Mouse (Mus musculus): Measurements from ENCODE around the gene Ncoa7. TPM values are rescaled to one million over a fixed set of nuclear protein-coding genes. Genes with fewer than 3 reads are reported as not detected.

Gene Ncoa7
- polyA plus RNA-seq, 1 experiment: 5.4 TPM

GRCm38 (mm10) chr10:30799713-30800450, 3.2 kb downstream of the Ncoa7 start:
- H3K4me3 ChIP-seq (ENCODE audit: control insufficient read depth, low read depth, low read length): no peak overlapping the region

GRCm38 (mm10) chr10:30796469-30797261, 6.5 kb downstream of the Ncoa7 start:
- H3K4me3 ChIP-seq (ENCODE audit: control insufficient read depth, low read depth, low read length): no peak overlapping the region
- H3K4me1 ChIP-seq (ENCODE audit: control insufficient read depth, insufficient read depth, low read length): no peaks in the 10 kb centered on the region
- no peak overlapping the region for H3K27ac ChIP-seq (ENCODE audit: control insufficient read depth, insufficient read depth, low read depth, low read length)
- TF ChIP-seq CTCF (IDR thresholded peaks at IDR 0.05; ENCODE audit: control insufficient read depth, insufficient read depth, insufficient replicate concordance, low read depth, low read length) (no peak), POLR2A (IDR thresholded peaks at IDR 0.05; ENCODE audit: control insufficient read depth, low read depth, low read length) (no peak)
- no peaks in the 10 kb centered on the region for H3K36me3 ChIP-seq (ENCODE audit: control insufficient read depth, insufficient read depth, low read length)
- no peaks in the 10 kb centered on the region for H3K27me3 ChIP-seq (ENCODE audit: control insufficient read depth, insufficient read depth, low read length)

More at GRCm38 (mm10) chr10:30799713-30800450, 3.2 kb downstream of the Ncoa7 start:
- TF ChIP-seq POLR2A (IDR thresholded peaks at IDR 0.05; ENCODE audit: control insufficient read depth, low read depth, low read length) (no peak), CTCF (IDR thresholded peaks at IDR 0.05; ENCODE audit: control insufficient read depth, insufficient read depth, insufficient replicate concordance, low read depth, low read length) (no peak)
- no peaks in the 10 kb centered on the region for H3K36me3 ChIP-seq (ENCODE audit: control insufficient read depth, insufficient read depth, low read length)
- H3K4me1 ChIP-seq (ENCODE audit: control insufficient read depth, insufficient read depth, low read length): peaks cover 6% of the 10 kb centered on the region
- no peaks in the 10 kb centered on the region for H3K27me3 ChIP-seq (ENCODE audit: control insufficient read depth, insufficient read depth, low read length)
- no peak overlapping the region for H3K27ac ChIP-seq (ENCODE audit: control insufficient read depth, insufficient read depth, low read depth, low read length)

GRCm38 (mm10) chr10:30791016-30791415, 12.1 kb downstream of the Ncoa7 start:
- H3K27ac ChIP-seq (ENCODE audit: control insufficient read depth, insufficient read depth, low read depth, low read length): no peak overlapping the region
- H3K27me3 ChIP-seq (ENCODE audit: control insufficient read depth, insufficient read depth, low read length): no peaks in the 10 kb centered on the region
- H3K36me3 ChIP-seq (ENCODE audit: control insufficient read depth, insufficient read depth, low read length): no peaks in the 10 kb centered on the region
- no peaks in the 10 kb centered on the region for H3K4me1 ChIP-seq (ENCODE audit: control insufficient read depth, insufficient read depth, low read length)
- no peak overlapping the region for H3K4me3 ChIP-seq (ENCODE audit: control insufficient read depth, low read depth, low read length)
- TF ChIP-seq POLR2A (IDR thresholded peaks at IDR 0.05; ENCODE audit: control insufficient read depth, low read depth, low read length): no peak
- TF ChIP-seq CTCF (IDR thresholded peaks at IDR 0.05; ENCODE audit: control insufficient read depth, insufficient read depth, insufficient replicate concordance, low read depth, low read length): no peak

GRCm38 (mm10) chr10:30789521-30789920, 13.6 kb downstream of the Ncoa7 start:
- H3K27ac ChIP-seq (ENCODE audit: control insufficient read depth, insufficient read depth, low read depth, low read length): no peak overlapping the region
- no peak overlapping the region for H3K4me3 ChIP-seq (ENCODE audit: control insufficient read depth, low read depth, low read length)
- H3K4me1 ChIP-seq (ENCODE audit: control insufficient read depth, insufficient read depth, low read length): no peaks in the 10 kb centered on the region
- no peaks in the 10 kb centered on the region for H3K36me3 ChIP-seq (ENCODE audit: control insufficient read depth, insufficient read depth, low read length)
- H3K27me3 ChIP-seq (ENCODE audit: control insufficient read depth, insufficient read depth, low read length): no peaks in the 10 kb centered on the region
- TF ChIP-seq CTCF (IDR thresholded peaks at IDR 0.05; ENCODE audit: control insufficient read depth, insufficient read depth, insufficient replicate concordance, low read depth, low read length): no peak
- no peak for TF ChIP-seq POLR2A (IDR thresholded peaks at IDR 0.05; ENCODE audit: control insufficient read depth, low read depth, low read length)

- Histone ChIP-seq H3K4me3 (ENCODE audit: control insufficient read depth, low read depth, low read length) (no peak overlapping the region), H3K27ac (ENCODE audit: control insufficient read depth, insufficient read depth, low read depth, low read length) (no peak overlapping the region), H3K27me3 (ENCODE audit: control insufficient read depth, insufficient read depth, low read length) (no peaks in the 10 kb centered on the region), H3K4me1 (ENCODE audit: control insufficient read depth, insufficient read depth, low read length) (no peaks in the 10 kb centered on the region), H3K36me3 (ENCODE audit: control insufficient read depth, insufficient read depth, low read length) (no peaks in the 10 kb centered on the region)
- TF ChIP-seq POLR2A (IDR thresholded peaks at IDR 0.05; ENCODE audit: control insufficient read depth, low read depth, low read length) (no peak), CTCF (IDR thresholded peaks at IDR 0.05; ENCODE audit: control insufficient read depth, insufficient read depth, insufficient replicate concordance, low read depth, low read length) (no peak)
Measured at GRCm38 (mm10) chr10:30788340-30788721, 14.8 kb downstream of the Ncoa7 start.

- TF ChIP-seq POLR2A (IDR thresholded peaks at IDR 0.05; ENCODE audit: control insufficient read depth, low read depth, low read length) (no peak), CTCF (IDR thresholded peaks at IDR 0.05; ENCODE audit: control insufficient read depth, insufficient read depth, insufficient replicate concordance, low read depth, low read length) (no peak)
- Histone ChIP-seq H3K36me3 (ENCODE audit: control insufficient read depth, insufficient read depth, low read length) (no peaks in the 10 kb centered on the region), H3K27ac (ENCODE audit: control insufficient read depth, insufficient read depth, low read depth, low read length) (no peak overlapping the region), H3K4me1 (ENCODE audit: control insufficient read depth, insufficient read depth, low read length) (no peaks in the 10 kb centered on the region), H3K4me3 (ENCODE audit: control insufficient read depth, low read depth, low read length) (no peak overlapping the region), H3K27me3 (ENCODE audit: control insufficient read depth, insufficient read depth, low read length) (no peaks in the 10 kb centered on the region)
Measured at GRCm38 (mm10) chr10:30787684-30788339, 15.3 kb downstream of the Ncoa7 start.

All from testis, adult 2 months (tissue).